Mouse (Mus musculus): ENCODE data around the gene Grhl3. TPM values are rescaled to one million over a fixed set of nuclear protein-coding genes. Genes with fewer than 3 reads are reported as not detected.
A peak's percentile ranks its signal among the peaks of the same experiment; 100 is the strongest.
"Not testable (repeated sequence)": the region's sequence is repeated elsewhere in the genome, so short reads cannot be mapped to it uniquely, and the experiment has no call there.

Grhl3 gene
- 7.1 and 9.2 TPM in 2 replicates for polyA plus RNA-seq (2014; fragmentation: Nextera tagmentation; extraction: Ambion mirVana)

- Histone ChIP-seq H3K9me3 (ENCODE audit: control insufficient read depth, low read length) (no peaks in the 10 kb centered on the region), H3K27ac (ENCODE audit: low read depth) (no peak within 1 kb of the TSS), H3K36me3 (ENCODE audit: control insufficient read depth, insufficient read depth, low read length) (no peaks in the 10 kb centered on the region), H3K9ac (ENCODE audit: low read length) (no peak within 1 kb of the TSS), H3K4me3 (ENCODE audit: low read depth, low read length) (peak within 1 kb of the TSS; percentile 25), H3K4me2 (ENCODE audit: low read length) (peak within 1 kb of the TSS; percentile 49), H3K27me3 (replicated peaks; ENCODE audit: control insufficient read depth, insufficient read depth, low read length) (peaks cover 40% of the 10 kb centered on the region), H3K4me1 (replicated peaks; ENCODE audit: control insufficient read depth, insufficient read depth, low read length) (peaks cover 34% of the 10 kb centered on the region)
- ATAC-seq (replicated peaks; ENCODE audit: low FRiP score, low TSS enrichment, low read depth) (peak; percentile 51; the same call in 1 of the 2 replicates), DNase-seq (ENCODE audit: low spot score) (peak; percentile 79)
- under 1% methylated on average over 31 of the region's 31 CpGs for WGBS
Observed at GRCm38 (mm10) chr4:135573251-135573808, at the start of gene Grhl3. TSS of gene Grhl3 (minus strand) at chr4:135573630.

GRCm38 (mm10) chr4:135622290-135622689 lies 48.9 kb upstream of the Grhl3 start:
- Histone ChIP-seq H3K36me3 (ENCODE audit: control insufficient read depth, insufficient read depth, low read length) (no peaks in the 10 kb centered on the region), H3K4me3 (ENCODE audit: low read depth, low read length) (no peak overlapping the region), H3K27ac (ENCODE audit: low read depth) (no peak overlapping the region), H3K4me2 (ENCODE audit: low read length) (no peak overlapping the region), H3K9me3 (ENCODE audit: control insufficient read depth, low read length) (no peaks in the 10 kb centered on the region), H3K9ac (ENCODE audit: low read length) (no peak overlapping the region), H3K4me1 (replicated peaks; ENCODE audit: control insufficient read depth, insufficient read depth, low read length) (0 out of 2 replicates have a peak, but pooled peaks cover 4% of the 10 kb centered on the region), H3K27me3 (replicated peaks; ENCODE audit: control insufficient read depth, insufficient read depth, low read length) (0 out of 2 replicates have a peak, but pooled peaks cover 2% of the 10 kb centered on the region)
- 91% methylated on average over 10 of the region's 10 CpGs for WGBS
- ATAC-seq (replicated peaks; ENCODE audit: low FRiP score, low TSS enrichment, low read depth): no peak
- no peak for DNase-seq (ENCODE audit: low spot score)

GRCm38 (mm10) chr4:135620461-135620860 lies 47.0 kb upstream of the Grhl3 start:
- 97% methylated on average over 3 of the region's 3 CpGs for WGBS
- no peaks in the 10 kb centered on the region for H3K9me3 ChIP-seq (ENCODE audit: control insufficient read depth, low read length)
- no peak overlapping the region for H3K4me2 ChIP-seq (ENCODE audit: low read length)
- H3K4me3 ChIP-seq (ENCODE audit: low read depth, low read length): no peak overlapping the region
- H3K36me3 ChIP-seq (ENCODE audit: control insufficient read depth, insufficient read depth, low read length): no peaks in the 10 kb centered on the region
- ATAC-seq (replicated peaks; ENCODE audit: low FRiP score, low TSS enrichment, low read depth): no peak
- H3K9ac ChIP-seq (ENCODE audit: low read length): no peak overlapping the region
- H3K27me3 ChIP-seq (replicated peaks; ENCODE audit: control insufficient read depth, insufficient read depth, low read length): 0 out of 2 replicates have a peak, but pooled peaks cover 2% of the 10 kb centered on the region
- 0 out of 2 replicates have a peak, but pooled peaks cover 4% of the 10 kb centered on the region for H3K4me1 ChIP-seq (replicated peaks; ENCODE audit: control insufficient read depth, insufficient read depth, low read length)
- no peak overlapping the region for H3K27ac ChIP-seq (ENCODE audit: low read depth)
- no peak for DNase-seq (ENCODE audit: low spot score)

GRCm38 (mm10) chr4:135617783-135618470 lies 44.5 kb upstream of the Grhl3 start:
- ATAC-seq (replicated peaks; ENCODE audit: low FRiP score, low TSS enrichment, low read depth) (no peak), DNase-seq (ENCODE audit: low spot score) (no peak)
- Histone ChIP-seq H3K4me3 (ENCODE audit: low read depth, low read length) (no peak overlapping the region), H3K4me2 (ENCODE audit: low read length) (0 out of 2 replicates have a peak overlapping the region, but pooled peaks have one; percentile 11), H3K27me3 (replicated peaks; ENCODE audit: control insufficient read depth, insufficient read depth, low read length) (0 out of 2 replicates have a peak, but pooled peaks cover 2% of the 10 kb centered on the region), H3K36me3 (ENCODE audit: control insufficient read depth, insufficient read depth, low read length) (no peaks in the 10 kb centered on the region), H3K27ac (ENCODE audit: low read depth) (no peak overlapping the region), H3K9me3 (ENCODE audit: control insufficient read depth, low read length) (no peaks in the 10 kb centered on the region), H3K4me1 (replicated peaks; ENCODE audit: control insufficient read depth, insufficient read depth, low read length) (0 out of 2 replicates have a peak, but pooled peaks cover 4% of the 10 kb centered on the region), H3K9ac (ENCODE audit: low read length) (no peak overlapping the region)
- 17% methylated on average over 16 of the region's 16 CpGs for WGBS

- Histone ChIP-seq H3K36me3 (ENCODE audit: control insufficient read depth, insufficient read depth, low read length) (no peaks in the 10 kb centered on the region), H3K4me2 (ENCODE audit: low read length) (no peak overlapping the region), H3K9ac (ENCODE audit: low read length) (no peak overlapping the region), H3K27ac (ENCODE audit: low read depth) (no peak overlapping the region), H3K4me1 (replicated peaks; ENCODE audit: control insufficient read depth, insufficient read depth, low read length) (0 out of 2 replicates have a peak, but pooled peaks cover 4% of the 10 kb centered on the region), H3K9me3 (ENCODE audit: control insufficient read depth, low read length) (no peaks in the 10 kb centered on the region), H3K27me3 (replicated peaks; ENCODE audit: control insufficient read depth, insufficient read depth, low read length) (0 out of 2 replicates have a peak, but pooled peaks cover 2% of the 10 kb centered on the region), H3K4me3 (ENCODE audit: low read depth, low read length) (no peak overlapping the region)
- 43% methylated on average over 4 of the region's 4 CpGs for WGBS
- DNase-seq (ENCODE audit: low spot score) (no peak), ATAC-seq (replicated peaks; ENCODE audit: low FRiP score, low TSS enrichment, low read depth) (no peak)
Observed at GRCm38 (mm10) chr4:135617038-135617437, 43.6 kb upstream of the Grhl3 start.

- H3K27me3 ChIP-seq (replicated peaks; ENCODE audit: control insufficient read depth, insufficient read depth, low read length); H3K4me3 ChIP-seq (ENCODE audit: low read depth, low read length); H3K9ac ChIP-seq (ENCODE audit: low read length); H3K27ac ChIP-seq (ENCODE audit: low read depth); H3K36me3 ChIP-seq (ENCODE audit: control insufficient read depth, insufficient read depth, low read length); H3K4me1 ChIP-seq (replicated peaks; ENCODE audit: control insufficient read depth, insufficient read depth, low read length); ATAC-seq (replicated peaks; ENCODE audit: low FRiP score, low TSS enrichment, low read depth); H3K9me3 ChIP-seq (ENCODE audit: control insufficient read depth, low read length); DNase-seq (ENCODE audit: low spot score); H3K4me2 ChIP-seq (ENCODE audit: low read length): not testable (repeated sequence)
- WGBS: 66% methylated on average over 5 of the region's 5 CpGs
Observed at GRCm38 (mm10) chr4:135615307-135615706, 41.9 kb upstream of the Grhl3 start.

GRCm38 (mm10) chr4:135609986-135610385 lies 36.6 kb upstream of the Grhl3 start:
- H3K9ac ChIP-seq (ENCODE audit: low read length): no peak overlapping the region
- H3K27me3 ChIP-seq (replicated peaks; ENCODE audit: control insufficient read depth, insufficient read depth, low read length): no peaks in the 10 kb centered on the region
- H3K4me1 ChIP-seq (replicated peaks; ENCODE audit: control insufficient read depth, insufficient read depth, low read length): no peaks in the 10 kb centered on the region
- H3K9me3 ChIP-seq (ENCODE audit: control insufficient read depth, low read length): 0 out of 2 replicates have a peak, but pooled peaks cover 8% of the 10 kb centered on the region
- no peaks in the 10 kb centered on the region for H3K36me3 ChIP-seq (ENCODE audit: control insufficient read depth, insufficient read depth, low read length)
- ATAC-seq (replicated peaks; ENCODE audit: low FRiP score, low TSS enrichment, low read depth) (no peak), DNase-seq (ENCODE audit: low spot score) (no peak)
- no peak overlapping the region for H3K4me2 ChIP-seq (ENCODE audit: low read length)
- no peak overlapping the region for H3K4me3 ChIP-seq (ENCODE audit: low read depth, low read length)
- 67% methylated on average over 2 of the region's 2 CpGs for WGBS
- no peak overlapping the region for H3K27ac ChIP-seq (ENCODE audit: low read depth)

GRCm38 (mm10) chr4:135607979-135608885 lies 34.8 kb upstream of the Grhl3 start:
- no peak overlapping the region for H3K4me3 ChIP-seq (ENCODE audit: low read depth, low read length)
- no peak overlapping the region for H3K27ac ChIP-seq (ENCODE audit: low read depth)
- H3K4me1 ChIP-seq (replicated peaks; ENCODE audit: control insufficient read depth, insufficient read depth, low read length): no peaks in the 10 kb centered on the region
- DNase-seq (ENCODE audit: low spot score) (no peak), ATAC-seq (replicated peaks; ENCODE audit: low FRiP score, low TSS enrichment, low read depth) (no peak)
- H3K9me3 ChIP-seq (ENCODE audit: control insufficient read depth, low read length): 0 out of 2 replicates have a peak, but pooled peaks cover 8% of the 10 kb centered on the region
- WGBS: 62% methylated on average over 18 of the region's 18 CpGs
- no peaks in the 10 kb centered on the region for H3K36me3 ChIP-seq (ENCODE audit: control insufficient read depth, insufficient read depth, low read length)
- no peaks in the 10 kb centered on the region for H3K27me3 ChIP-seq (replicated peaks; ENCODE audit: control insufficient read depth, insufficient read depth, low read length)
- H3K4me2 ChIP-seq (ENCODE audit: low read length): no peak overlapping the region
- no peak overlapping the region for H3K9ac ChIP-seq (ENCODE audit: low read length)
